Mouse (Mus musculus): ENCODE data around the gene Rnf26. TPM values are rescaled to one million over a fixed set of nuclear protein-coding genes. Genes with fewer than 3 reads are reported as not detected.

Rnf26 gene
- total RNA-seq (2021) (1 to 10 TPM; 6.5 to 6.7 TPM), polyA plus RNA-seq (2012; rRNA removed) (7.3 and 10.4 TPM in 2 replicates)
- long read RNA-seq, transcript Rnf26-201 (1 exons, 2,724 nt) = major isoform, 11 of 11 reads
- long read RNA-seq, partial matches to known transcripts = 0 of 11 reads
- long read RNA-seq, other reads (novel, unspliced or antisense) = 0 of 11 reads

- Histone ChIP-seq H3K4me1 (ENCODE audit: control insufficient read depth, insufficient read depth, low read length) (peaks cover 9% of the 10 kb centered on the region), H3K4me3 (peak within 1 kb of the TSS; percentile 62), H3K36me3 (ENCODE audit: control insufficient read depth, insufficient read depth, low read length) (peaks cover 3% of the 10 kb centered on the region; the same call in 1 of the 2 replicates), H3K79me2 (replicated peaks; ENCODE audit: control insufficient read depth, insufficient read depth, low read length) (no peaks in the 10 kb centered on the region; the same call in 1 of the 2 replicates), H3K27me3 (ENCODE audit: control insufficient read depth, insufficient read depth, low read length) (no peaks in the 10 kb centered on the region), H3K27ac (peak within 1 kb of the TSS; percentile 69; the same call in 1 of the 2 replicates), H3K9ac (ENCODE audit: low read depth, low read length) (peak within 1 kb of the TSS; percentile 92)
- DNase-seq = peak; percentile 94 to 96
- TF ChIP-seq EP300 (IDR thresholded peaks at IDR 0.05; ENCODE audit: insufficient read depth, low read depth, low read length) = peak; percentile 52; the same call in 1 of the 2 replicates
- peak; percentile 65 for TF ChIP-seq POLR2A (IDR thresholded peaks at IDR 0.05; ENCODE audit: insufficient read depth, low read depth, low read length)
- no peak for TF ChIP-seq CTCF (IDR thresholded peaks at IDR 0.05)
- 1% methylated on average over 49 of the region's 51 CpGs for WGBS
- intact Hi-C loops (cut with DNase I) = no loop called here
These were observed at the start of gene Rnf26, which contains the start of gene Gm49380 for GRCm38 (mm10) chr9:44113105-44113789. TSS of gene Rnf26 (minus strand) at chr9:44113517. TSS of gene Gm49380 (minus strand) at chr9:44113500.

GRCm38 (mm10) chr9:44159886-44160285 lies 46.6 kb upstream of the Rnf26 start:
- TF ChIP-seq CTCF (IDR thresholded peaks at IDR 0.05) (no peak), EP300 (IDR thresholded peaks at IDR 0.05; ENCODE audit: insufficient read depth, low read depth, low read length) (0 out of 2 replicates have a peak, but pooled peaks have one; percentile 16)
- Histone ChIP-seq H3K4me3 (no peak overlapping the region), H3K27ac (no peak overlapping the region), H3K27me3 (ENCODE audit: control insufficient read depth, insufficient read depth, low read length) (no peaks in the 10 kb centered on the region), H3K79me2 (replicated peaks; ENCODE audit: control insufficient read depth, insufficient read depth, low read length) (no peaks in the 10 kb centered on the region), H3K9ac (ENCODE audit: low read depth, low read length) (no peak overlapping the region), H3K4me1 (ENCODE audit: control insufficient read depth, insufficient read depth, low read length) (no peaks in the 10 kb centered on the region), H3K36me3 (ENCODE audit: control insufficient read depth, insufficient read depth, low read length) (no peaks in the 10 kb centered on the region; the same call in 1 of the 2 replicates)
- intact Hi-C loops (cut with DNase I) = no loop called here
- WGBS = 69% methylated on average over 3 of the region's 3 CpGs
- no peak for DNase-seq

- peaks cover 15% of the 10 kb centered on the region for H3K36me3 ChIP-seq (ENCODE audit: control insufficient read depth, insufficient read depth, low read length)
These were observed 34.0 kb upstream of the Rnf26 start for GRCm38 (mm10) chr9:44147290-44147689.

GRCm38 (mm10) chr9:44144718-44145060 lies 31.4 kb upstream of the Rnf26 start:
- Histone ChIP-seq H3K27ac (no peak overlapping the region), H3K27me3 (ENCODE audit: control insufficient read depth, insufficient read depth, low read length) (no peaks in the 10 kb centered on the region), H3K4me3 (no peak overlapping the region), H3K4me1 (ENCODE audit: control insufficient read depth, insufficient read depth, low read length) (peaks cover 5% of the 10 kb centered on the region), H3K36me3 (ENCODE audit: control insufficient read depth, insufficient read depth, low read length) (peaks cover 11% of the 10 kb centered on the region), H3K9ac (ENCODE audit: low read depth, low read length) (no peak overlapping the region), H3K79me2 (replicated peaks; ENCODE audit: control insufficient read depth, insufficient read depth, low read length) (no peaks in the 10 kb centered on the region)
- DNase-seq = no peak
- intact Hi-C loops (cut with DNase I) = no loop called here
- TF ChIP-seq CTCF (IDR thresholded peaks at IDR 0.05) (no peak), EP300 (IDR thresholded peaks at IDR 0.05; ENCODE audit: insufficient read depth, low read depth, low read length) (no peak), POLR2A (IDR thresholded peaks at IDR 0.05; ENCODE audit: insufficient read depth, low read depth, low read length) (no peak)

More at GRCm38 (mm10) chr9:44147290-44147689, 34.0 kb upstream of the Rnf26 start:
- TF ChIP-seq POLR2A (IDR thresholded peaks at IDR 0.05; ENCODE audit: insufficient read depth, low read depth, low read length) (no peak), CTCF (IDR thresholded peaks at IDR 0.05) (peak; percentile 80), EP300 (IDR thresholded peaks at IDR 0.05; ENCODE audit: insufficient read depth, low read depth, low read length) (no peak)
- no peaks in the 10 kb centered on the region for H3K27me3 ChIP-seq (ENCODE audit: control insufficient read depth, insufficient read depth, low read length)
- no peak overlapping the region for H3K9ac ChIP-seq (ENCODE audit: low read depth, low read length)
- H3K79me2 ChIP-seq (replicated peaks; ENCODE audit: control insufficient read depth, insufficient read depth, low read length) = no peaks in the 10 kb centered on the region
- H3K27ac ChIP-seq = no peak overlapping the region
- 11% methylated on average over 3 of the region's 3 CpGs for WGBS
- peaks cover 5% of the 10 kb centered on the region for H3K4me1 ChIP-seq (ENCODE audit: control insufficient read depth, insufficient read depth, low read length)
- intact Hi-C loops (cut with DNase I) = loop anchor here (2.0 kb wide), 1 partner anchor 20 kb away; no protein-coding TSS in a partner anchor
- H3K4me3 ChIP-seq = no peak overlapping the region
- no peak for DNase-seq

GRCm38 (mm10) chr9:44144023-44144717 lies 30.9 kb upstream of the Rnf26 start:
- 35% methylated on average over 7 of the region's 8 CpGs for WGBS
- Histone ChIP-seq H3K9ac (ENCODE audit: low read depth, low read length) (no peak overlapping the region), H3K79me2 (replicated peaks; ENCODE audit: control insufficient read depth, insufficient read depth, low read length) (no peaks in the 10 kb centered on the region), H3K36me3 (ENCODE audit: control insufficient read depth, insufficient read depth, low read length) (peaks cover 11% of the 10 kb centered on the region), H3K4me3 (no peak overlapping the region), H3K4me1 (ENCODE audit: control insufficient read depth, insufficient read depth, low read length) (peaks cover 5% of the 10 kb centered on the region), H3K27ac (no peak overlapping the region), H3K27me3 (ENCODE audit: control insufficient read depth, insufficient read depth, low read length) (no peaks in the 10 kb centered on the region)
- TF ChIP-seq CTCF (IDR thresholded peaks at IDR 0.05) (peak; percentile 38), EP300 (IDR thresholded peaks at IDR 0.05; ENCODE audit: insufficient read depth, low read depth, low read length) (no peak)
- intact Hi-C loops (cut with DNase I) = no loop called here
- DNase-seq = peak in 1 of 2 experiments; percentile 46
